Mouse (Mus musculus) frontal cortex, postnatal 14 days (tissue): ENCODE measurements around the gene Dtx3.

Experiments
- DNase-seq, 2 experiments: peaks; one replicate each; pipeline ENCODE4 v3.0.0; 2022; ENCODE audit warnings: low spot score in 2 of 2

The Dtx3 gene

GRCm38 (mm10) chr10:127195328-127196129, at the start of gene Dtx3:
Gene Dtx3, minus strand, starts transcription at chr10:127195728.
- no peak for DNase-seq

- no peak for DNase-seq
These were observed 42.8 kb upstream of the Dtx3 start for GRCm38 (mm10) chr10:127238241-127238824.

DNA sequence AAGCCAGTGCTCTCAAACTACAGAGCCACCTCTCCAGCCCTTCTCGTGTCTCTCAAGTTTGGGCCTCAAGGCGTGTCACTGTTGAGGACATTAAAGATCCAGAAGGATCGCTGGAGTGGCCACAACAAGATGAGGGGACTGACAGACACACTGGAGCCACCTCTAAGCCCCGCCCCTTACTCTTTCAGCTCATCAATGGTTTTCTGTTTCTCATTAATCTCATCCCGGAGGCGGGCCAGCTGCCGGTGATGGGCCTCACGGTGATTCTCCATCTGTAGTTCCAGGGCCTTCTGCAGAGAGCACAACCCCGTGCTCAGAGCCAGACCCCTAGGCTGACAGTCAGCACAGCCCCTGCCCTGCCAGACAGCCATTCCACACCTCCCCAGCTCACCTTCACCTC, 41.0 kb upstream of the Dtx3 start:
- no peak for DNase-seq

- no peak for DNase-seq
These were observed 37.6 kb upstream of the Dtx3 start for GRCm38 (mm10) chr10:127233141-127233540.

DNA sequence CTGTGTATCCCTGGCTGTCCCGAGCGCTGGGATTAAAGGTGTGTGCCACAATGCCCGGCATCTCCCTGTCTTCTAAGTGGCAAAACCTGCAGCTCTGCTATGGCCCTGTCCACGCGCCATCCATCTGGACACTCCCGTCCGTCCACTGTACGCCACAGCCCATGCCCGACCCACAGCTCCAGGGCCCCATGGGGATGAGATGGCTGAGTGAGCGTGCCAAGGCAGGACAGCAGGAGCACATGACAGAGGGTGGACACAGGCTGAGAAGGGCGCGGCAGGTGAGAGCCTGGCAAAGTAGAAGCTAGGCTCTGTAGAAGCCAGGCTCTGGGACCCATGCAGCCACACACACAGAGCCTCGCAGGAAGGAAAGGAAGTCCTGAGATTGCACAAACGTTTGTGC, 36.2 kb upstream of the Dtx3 start:
- no peak for DNase-seq

DNA sequence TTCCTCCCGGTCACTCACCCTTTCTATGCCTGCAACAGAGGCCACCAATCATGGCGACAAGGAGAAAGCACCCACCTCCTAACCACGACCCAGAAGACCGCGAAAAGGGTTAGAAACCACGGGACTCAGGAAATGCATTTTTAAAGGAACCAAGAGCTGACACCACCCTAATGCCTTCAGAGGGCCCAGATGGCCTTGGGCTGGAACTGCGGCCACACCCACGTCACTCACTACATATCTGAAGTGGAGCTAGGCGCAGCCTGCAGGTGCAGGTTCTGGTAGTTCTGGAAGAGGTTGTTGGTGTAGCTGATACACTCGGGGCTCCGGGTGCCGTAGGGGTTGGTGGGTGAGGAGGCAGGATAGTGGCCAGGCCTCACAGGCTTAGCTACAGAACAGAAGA, 35.2 kb upstream of the Dtx3 start:
- DNase-seq: no peak

DNA sequence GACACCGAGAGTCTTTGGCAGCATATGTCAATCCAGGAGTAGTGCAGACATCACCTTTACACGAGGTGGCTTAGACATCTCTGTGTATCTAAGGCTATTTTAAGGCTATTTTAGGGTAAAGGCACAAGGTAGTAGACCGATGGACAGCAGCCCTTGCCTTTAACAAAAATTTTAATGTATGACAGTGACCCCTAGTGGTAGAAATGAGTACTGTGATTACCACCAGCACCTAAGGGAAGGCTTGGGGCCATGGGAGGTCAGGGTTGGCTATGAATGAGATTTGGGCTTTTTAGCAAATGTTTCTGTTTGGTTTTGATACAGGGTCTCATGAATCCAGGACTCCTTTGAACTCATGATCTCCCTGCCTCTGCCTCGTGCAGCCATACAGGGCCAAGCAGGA, 33.4 kb upstream of the Dtx3 start:
- no peak for DNase-seq

GRCm38 (mm10) chr10:127227163-127227562, 31.6 kb upstream of the Dtx3 start:
- DNase-seq: no peak

DNA sequence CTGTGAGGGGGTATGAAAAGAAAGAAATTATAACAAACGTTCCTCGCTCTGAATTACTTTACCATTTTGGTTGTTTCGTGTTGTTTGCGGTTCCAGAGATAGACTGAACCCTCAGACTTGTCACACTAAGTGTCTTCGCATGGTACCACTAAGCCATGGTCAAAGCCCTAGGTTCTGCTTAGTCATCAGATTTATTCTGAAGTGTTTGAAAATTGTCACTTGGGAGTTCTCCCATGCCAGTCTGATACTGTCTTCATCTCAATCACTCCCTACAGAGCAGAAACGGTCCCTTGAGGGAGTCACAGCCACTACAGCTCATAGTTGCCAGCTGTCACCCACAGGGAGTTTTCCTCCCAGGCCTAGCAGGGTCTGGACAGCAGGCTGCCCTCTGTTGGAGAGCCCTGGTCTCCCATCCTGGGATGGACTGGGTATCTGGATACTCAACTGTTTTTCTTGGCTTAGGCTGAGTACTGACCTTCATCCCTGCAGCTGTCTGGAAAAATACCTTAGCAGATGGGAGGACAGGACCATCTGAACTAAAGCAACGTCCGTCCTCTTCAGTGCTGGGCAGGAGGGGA, 30.9 kb upstream of the Dtx3 start:
- no peak for DNase-seq

DNA sequence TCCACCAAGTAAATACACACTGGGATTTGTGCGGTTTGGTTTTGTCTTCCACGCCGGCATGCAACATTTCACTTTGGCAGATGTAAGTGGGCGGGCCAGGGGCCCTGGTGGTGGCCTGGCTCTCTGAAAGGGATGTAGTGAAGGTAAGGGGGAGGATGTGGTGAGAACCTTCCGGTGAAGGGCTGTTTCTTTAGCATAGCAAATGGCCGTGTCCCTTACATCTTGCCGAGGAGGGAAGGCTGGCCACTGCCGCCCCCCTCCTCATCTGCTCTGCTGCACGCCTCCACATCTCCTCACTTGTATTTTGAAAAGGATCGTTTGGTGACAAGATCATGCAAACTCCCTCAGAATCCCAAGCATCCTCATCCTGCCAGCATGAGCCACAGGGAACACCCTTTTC, 30.2 kb upstream of the Dtx3 start:
- DNase-seq: no peak

DNA sequence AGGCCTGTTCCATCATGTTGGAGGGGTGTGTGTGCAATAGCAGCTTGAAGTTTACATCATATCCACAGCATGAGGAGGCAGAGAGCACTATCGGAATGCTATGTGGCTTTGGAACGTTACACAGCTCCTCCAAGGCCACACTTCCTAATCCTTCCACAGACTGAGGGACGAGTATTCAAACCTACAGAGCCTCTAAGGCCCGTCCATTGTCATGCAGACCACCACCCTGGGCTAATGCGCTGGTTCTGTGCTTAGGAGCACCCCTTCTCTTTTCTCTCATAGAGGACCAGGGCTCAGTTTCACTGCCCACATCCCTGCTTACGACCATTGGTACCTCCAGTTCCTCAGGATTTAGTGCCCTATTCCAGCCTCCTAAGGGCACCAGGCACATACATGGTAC, 29.7 kb upstream of the Dtx3 start:
- no peak for DNase-seq

DNA sequence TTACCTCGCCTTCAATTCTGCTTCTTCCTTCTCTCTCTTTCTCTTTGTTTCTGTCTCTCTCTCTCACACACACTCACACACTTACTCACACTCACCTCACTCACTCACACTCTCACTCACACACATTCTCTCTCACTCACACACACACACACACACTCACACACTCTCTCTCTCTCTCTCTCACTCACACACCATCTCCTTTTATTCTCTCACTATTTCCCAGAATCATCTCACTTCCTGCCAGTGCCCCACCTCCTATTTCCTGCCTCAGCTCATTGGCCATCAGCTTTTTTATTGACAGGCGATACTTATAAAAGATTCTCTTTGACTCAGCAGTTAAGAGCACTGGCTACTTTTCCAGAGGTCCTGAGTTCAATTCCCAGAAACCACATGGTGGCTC, 22.8 kb upstream of the Dtx3 start:
- no peak for DNase-seq

DNA sequence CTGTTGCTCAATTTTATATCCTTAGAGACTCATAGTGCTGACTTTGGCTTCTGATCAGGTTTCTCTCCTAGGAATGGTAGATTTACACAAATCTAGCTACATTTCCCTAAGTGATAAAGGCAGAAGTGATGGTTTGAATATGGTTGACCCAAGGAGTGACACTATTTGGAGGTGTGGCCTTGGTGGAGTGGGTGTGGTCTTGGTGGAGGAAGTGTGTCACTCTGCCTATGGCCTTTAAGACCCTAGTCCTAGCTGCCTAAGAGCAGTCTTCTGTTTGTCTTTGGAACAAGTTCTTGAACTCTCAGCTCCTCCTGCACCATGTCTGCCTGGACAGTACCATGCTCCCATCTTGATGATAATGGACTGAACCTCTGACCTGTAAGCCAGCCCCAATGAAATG, 21.6 kb upstream of the Dtx3 start:
- no peak for DNase-seq

DNA sequence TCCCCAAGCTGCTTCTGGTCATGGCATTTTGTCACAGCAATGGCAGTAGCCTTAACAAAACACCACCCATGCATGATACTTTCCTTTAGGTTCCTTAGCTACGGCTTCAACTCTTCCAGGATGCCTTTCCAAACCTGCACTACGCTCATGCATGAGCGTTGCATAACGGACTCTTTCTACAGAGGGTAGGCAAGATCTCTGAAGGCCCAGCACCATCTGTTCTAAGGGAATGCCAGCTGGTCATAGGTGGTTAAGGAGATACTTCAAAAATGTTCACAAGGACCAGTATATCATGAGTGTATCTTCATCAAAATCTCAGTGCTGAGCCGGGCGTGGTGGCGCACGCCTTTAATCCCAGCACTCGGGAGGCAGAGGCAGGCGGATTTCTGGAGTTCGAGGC, 20.9 kb upstream of the Dtx3 start:
- DNase-seq: no peak

- DNase-seq: no peak
These were observed 18.9 kb upstream of the Dtx3 start for GRCm38 (mm10) chr10:127214422-127214803.

DNA sequence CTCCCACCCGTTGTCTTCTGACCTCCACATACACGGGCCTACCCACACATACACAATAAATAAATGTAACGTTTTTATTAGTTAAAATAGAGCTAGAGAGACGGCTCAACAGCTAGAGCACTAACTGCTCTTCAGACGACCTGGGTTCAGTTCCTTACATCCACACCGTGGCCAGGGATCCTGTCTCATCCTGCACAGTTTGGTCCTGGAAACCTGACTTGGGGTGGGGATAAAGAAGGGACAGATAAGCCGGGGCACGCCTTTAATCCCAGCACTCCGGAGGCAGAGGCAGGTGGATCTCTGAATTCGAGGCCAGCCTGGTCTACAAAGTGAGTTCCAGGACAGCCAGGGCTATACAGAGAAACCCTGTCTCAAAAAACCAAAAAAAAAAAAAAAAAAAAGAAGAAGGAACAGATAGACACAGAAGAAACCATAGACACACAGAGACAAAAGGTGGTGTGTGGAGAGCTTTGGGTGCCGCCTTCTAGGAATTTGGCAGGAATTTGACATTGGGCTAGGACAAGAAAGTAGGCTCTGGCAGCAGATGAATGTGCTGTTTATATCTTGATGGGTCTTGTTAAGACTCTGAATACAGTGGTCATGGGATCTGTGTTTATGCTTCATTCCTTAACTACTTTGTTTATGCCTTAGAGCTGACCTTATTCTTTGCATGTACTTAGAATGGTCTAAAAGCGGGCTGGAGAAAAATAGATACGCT, 18.3 kb upstream of the Dtx3 start:
- no peak for DNase-seq

- DNase-seq: no peak
These were observed 17.7 kb upstream of the Dtx3 start for GRCm38 (mm10) chr10:127213272-127213671.

DNA sequence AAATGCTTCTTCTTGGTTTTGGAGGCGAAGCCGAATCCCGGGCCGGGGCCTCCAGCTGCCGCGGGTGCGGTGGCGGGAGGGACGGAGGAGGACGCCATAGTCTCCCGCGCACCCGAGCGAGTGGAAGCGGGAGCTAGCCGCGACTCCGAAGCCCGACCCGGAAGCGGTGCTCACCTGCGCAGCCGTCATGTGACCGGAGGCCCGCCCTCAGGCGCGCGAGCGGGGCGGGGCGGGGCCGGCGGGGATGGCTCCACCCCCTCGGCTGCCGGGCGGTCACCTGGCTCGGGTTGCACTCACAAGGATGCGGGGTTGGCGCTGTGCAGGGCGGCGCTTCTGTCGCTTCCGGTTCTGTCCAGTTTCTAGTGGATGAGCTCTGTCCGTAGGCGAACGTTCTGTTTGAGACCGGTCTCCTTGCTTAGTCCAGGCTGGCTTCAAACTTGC, 15.9 kb upstream of the Dtx3 start, which contains the start of gene Pip4k2c:
Pip4k2c (minus strand) TSS at position 172 of the 441 bp plus-strand sequence.
- DNase-seq: peak; percentile 78 to 84

- no peak for DNase-seq
These were observed 15.5 kb upstream of the Dtx3 start for GRCm38 (mm10) chr10:127210961-127211405.

GRCm38 (mm10) chr10:127209928-127210570, 14.5 kb upstream of the Dtx3 start:
- no peak for DNase-seq

DNA sequence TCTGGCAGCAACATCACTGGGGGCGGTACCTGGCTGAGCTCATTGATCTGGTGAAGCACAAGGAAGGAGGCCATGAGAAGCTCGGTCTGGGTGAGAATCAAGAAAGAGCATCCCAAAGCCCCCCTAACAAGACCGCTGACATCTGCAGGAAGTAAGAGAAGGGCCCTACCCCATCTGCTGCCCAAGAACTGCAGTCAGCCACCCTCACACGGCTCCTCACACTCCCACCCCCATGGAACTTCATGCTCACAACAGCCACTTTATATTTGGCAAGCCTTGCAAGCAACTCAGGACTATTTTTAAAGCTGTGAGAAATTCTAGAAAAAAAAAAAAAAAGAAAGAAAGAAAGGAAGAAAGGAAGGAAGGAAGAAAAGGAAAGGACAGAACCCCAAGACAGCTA, 13.4 kb upstream of the Dtx3 start:
- DNase-seq: no peak

GRCm38 (mm10) chr10:127205373-127205772, 9.8 kb upstream of the Dtx3 start:
- DNase-seq: no peak
